Mouse (Mus musculus) myocyte (in vitro differentiated cells): ENCODE measurements around the gene Crygc.

Source experiments
- CEBPB ChIP-seq: IDR thresholded peaks from 2 replicates; pipeline ENCODE4 v1.6.1; 2011; ENCODE audit warnings: mild to moderate bottlenecking, moderate library complexity; ENCODE audit not compliant: poor library complexity, insufficient read depth, severe bottlenecking
- MAX ChIP-seq: IDR thresholded peaks from one replicate; pipeline ENCODE4 v1.6.1; 2011; ENCODE audit warnings: low read depth, mild to moderate bottlenecking, control low read depth
- MYOD1 ChIP-seq, 3 experiments: IDR thresholded peaks; one replicate each; pipeline ENCODE4 v1.6.1; 2011; ENCODE audit warnings: control low read depth in 2 of 3, low read depth in 2 of 3, mild to moderate bottlenecking in 2 of 3, moderate library complexity in 1 of 3; ENCODE audit not compliant: insufficient read length in 2 of 3, control insufficient read depth in 1 of 3
- MYOG ChIP-seq, 3 experiments: IDR thresholded peaks; one replicate each; pipeline ENCODE4 v1.6.1; 2011; ENCODE audit warnings: control low read depth in 2 of 3, low read depth in 2 of 3, mild to moderate bottlenecking in 2 of 3; ENCODE audit not compliant: insufficient read length in 2 of 3, control insufficient read depth in 1 of 3, insufficient read depth in 1 of 3
- POLR2A ChIP-seq: IDR thresholded peaks from one replicate; pipeline ENCODE4 v1.6.1; 2011; ENCODE audit warnings: low read depth, mild to moderate bottlenecking, control low read depth, moderate library complexity; ENCODE audit not compliant: insufficient read length
- POLR2AphosphoS2 ChIP-seq: IDR thresholded peaks from one replicate; pipeline ENCODE4 v1.6.1; 2011; ENCODE audit warnings: low read depth, control low read depth; ENCODE audit not compliant: insufficient read length
- REST ChIP-seq: IDR thresholded peaks from one replicate; pipeline ENCODE4 v1.6.1; 2011; ENCODE audit warnings: mild to moderate bottlenecking, control low read depth, moderate library complexity; ENCODE audit not compliant: insufficient read depth, insufficient read length
- SRF ChIP-seq: IDR thresholded peaks from one replicate; pipeline ENCODE4 v1.6.1; 2011; ENCODE audit warnings: low read depth; ENCODE audit not compliant: control insufficient read depth, insufficient read length
- TCF12 ChIP-seq: IDR thresholded peaks from one replicate; pipeline ENCODE4 v1.6.1; 2011; ENCODE audit warnings: mild to moderate bottlenecking, control low read depth; ENCODE audit not compliant: poor library complexity, insufficient read depth, severe bottlenecking
- TCF3 ChIP-seq: IDR thresholded peaks from one replicate; pipeline ENCODE4 v1.6.1; 2011; ENCODE audit warnings: low read depth, control low read depth; ENCODE audit not compliant: insufficient read length
- USF1 ChIP-seq: IDR thresholded peaks from one replicate; pipeline ENCODE4 v1.6.1; 2011; ENCODE audit warnings: low read depth, mild to moderate bottlenecking, control low read depth, moderate library complexity

- no peak for TF ChIP-seq POLR2A
- TF ChIP-seq MYOG (IDR thresholded peaks at IDR 0.05; ENCODE audit: control insufficient read depth in 1 of 3, insufficient read depth in 1 of 3, insufficient read length in 2 of 3, low read depth in 2 of 3) = no peak
- TF ChIP-seq REST = no peak
- no peak for TF ChIP-seq MYOD1 (IDR thresholded peaks at IDR 0.05; ENCODE audit: control insufficient read depth in 1 of 3, insufficient read length in 2 of 3, low read depth in 2 of 3)
- TF ChIP-seq MAX = no peak
- no peak for TF ChIP-seq POLR2AphosphoS2
- TF ChIP-seq SRF = no peak
- TF ChIP-seq USF1 = no peak
- no peak for TF ChIP-seq CEBPB
- TF ChIP-seq TCF3 = no peak
- TF ChIP-seq TCF12 = no peak
These were observed 35.9 kb downstream of the Crygc start for GRCm38 (mm10) chr1:65037542-65037941.
